ENCODE assay signal across 18 mouse cellular contexts in genomic region chrX:11082171-11082570, GRCm38 (mm10).
DNase-seq lines count a peak whose midpoint lies in the region; ATAC-seq and TF ChIP-seq lines count a peak whose summit lies in the region.
"Had no signal": no experiment of that assay in that cellular context is flagged by ENCODE, and none has a peak within 500 bp of the region (broad histone marks: within the 10 kb centered on the region; RNA-seq: fewer than 3 reads in every experiment).

No protein-coding gene starts in this region.

- peak overlapping the region; percentile 68; the same call in 1 of the 2 replicates for H3K27ac ChIP-seq in lung, embryonic 16.5 days (ENCODE audit: low read length)
- H3K27ac ChIP-seq: embryonic facial prominence, embryonic 12.5 days; forebrain, embryonic 12.5 days; heart, embryonic 13.5 days; hindbrain, embryonic 15.5 days had no signal

- no peak for TF ChIP-seq CTCF in lung, adult 2 months (IDR thresholded peaks at IDR 0.05; ENCODE audit: insufficient read depth, low read length)

- no peaks in the 10 kb centered on the region for H3K9me3 ChIP-seq in lung, embryonic 16.5 days (ENCODE audit: control insufficient read depth, low read length)
- H3K9me3 ChIP-seq: embryonic facial prominence, embryonic 12.5 days; forebrain, embryonic 12.5 days; heart, embryonic 13.5 days; hindbrain, embryonic 15.5 days had no signal

- no peak for TF ChIP-seq POLR2A in lung, adult 2 months (IDR thresholded peaks at IDR 0.05; ENCODE audit: borderline replicate concordance, extremely low read depth, low read depth, low read length)

- H3K36me3 ChIP-seq in lung, embryonic 16.5 days (ENCODE audit: control insufficient read depth, insufficient read depth, low read length): no peaks in the 10 kb centered on the region
- H3K36me3 ChIP-seq: embryonic facial prominence, embryonic 12.5 days; forebrain, embryonic 12.5 days; heart, embryonic 13.5 days; hindbrain, embryonic 15.5 days had no signal

- no peaks in the 10 kb centered on the region for H3K4me1 ChIP-seq in lung, embryonic 16.5 days (replicated peaks; ENCODE audit: control insufficient read depth, insufficient read depth, low read length)
- H3K4me1 ChIP-seq in lung, adult 2 months (ENCODE audit: control insufficient read depth, insufficient read depth, low read length): no peaks in the 10 kb centered on the region; the same call in 1 of the 2 replicates
- H3K4me1 ChIP-seq: embryonic facial prominence, embryonic 12.5 days; heart, embryonic 13.5 days; hindbrain, embryonic 15.5 days had no signal

- H3K4me2 ChIP-seq in lung, embryonic 16.5 days (ENCODE audit: low read depth, low read length): no peak overlapping the region
- H3K4me2 ChIP-seq: embryonic facial prominence, embryonic 12.5 days; forebrain, embryonic 12.5 days; heart, embryonic 13.5 days; hindbrain, embryonic 15.5 days had no signal

- 62% methylated on average over 3 of the region's 3 CpGs for WGBS in lung, embryonic 16.5 days
- WGBS in lung, adult 2 months: 60% methylated on average over 3 of the region's 3 CpGs

- no peak for DNase-seq in lung, adult 2 months
- DNase-seq in gonadal fat pad, adult 2 months (ENCODE audit: low read depth): peak; percentile 20
- no peak for DNase-seq in gastrocnemius, postnatal 10 days
- no peak for DNase-seq in layer of hippocampus, adult 9-10 months (ENCODE audit: low spot score)
- DNase-seq: adrenal gland, postnatal 10 days; cerebellum, adult 11 months; cerebellum, adult 8-10 months; cerebellum, postnatal 14 days; gastrocnemius, postnatal 14 days; heart, adult 11 months; heart, postnatal 36 days had no signal

- H3K4me3 ChIP-seq in lung, embryonic 16.5 days (ENCODE audit: low read length): no peak overlapping the region
- no peak overlapping the region for H3K4me3 ChIP-seq in lung, adult 2 months (replicated peaks; ENCODE audit: extremely low read depth, low read depth, low read length)
- H3K4me3 ChIP-seq: embryonic facial prominence, embryonic 12.5 days; forebrain, embryonic 12.5 days; heart, embryonic 13.5 days; hindbrain, embryonic 15.5 days had no signal

- no peaks in the 10 kb centered on the region for H3K27me3 ChIP-seq in lung, embryonic 16.5 days (ENCODE audit: control insufficient read depth, insufficient read depth, low read depth, low read length)
- H3K27me3 ChIP-seq: embryonic facial prominence, embryonic 12.5 days; hindbrain, embryonic 15.5 days had no signal

- no peak for ATAC-seq in lung, embryonic 16.5 days (ENCODE audit: low read depth)
- ATAC-seq in common myeloid progenitor, adult 5-6 weeks (replicated peaks; ENCODE audit: low read depth, poor library complexity, severe bottlenecking): peak; percentile 39; the same call in 1 of the 2 replicates
- ATAC-seq: forebrain, embryonic 16.5 days had no signal

- H3K9ac ChIP-seq in lung, embryonic 16.5 days (ENCODE audit: low read length): no peak overlapping the region
- H3K9ac ChIP-seq: embryonic facial prominence, embryonic 12.5 days; forebrain, embryonic 12.5 days; heart, embryonic 13.5 days; hindbrain, embryonic 15.5 days had no signal
